Mouse (Mus musculus): ENCODE data around the gene 4930404N11Rik. TPM values are rescaled to one million over a fixed set of nuclear protein-coding genes. Genes with fewer than 3 reads are reported as not detected.

The 4930404N11Rik gene
- total RNA-seq, 1 experiment from 2014 or later: 2.0 TPM

Small RNA genes within 50 kb of the gene (microRNA-seq; reads per million reads assigned to microRNA genes)
- gene Mir6913: 0.38 to 0.43 reads per million in 2 experiments

Other genes starting within 250 kb of the 4930404N11Rik start
- gene Zbtb7a, start 230.6 kb downstream of the 4930404N11Rik start, total RNA-seq (2021): 66.9 and 73.8 TPM in 2 replicates
- 27.3 and 28.3 TPM in 2 replicates for gene Pias4, start 197.9 kb downstream of the 4930404N11Rik start, total RNA-seq (2021)
- 1,390 and 1,511 TPM in 2 replicates for gene Eef2, start 189.2 kb downstream of the 4930404N11Rik start, total RNA-seq (2021)
- gene Dapk3, start 182.8 kb downstream of the 4930404N11Rik start, total RNA-seq (2021): 58.3 and 62.2 TPM in 2 replicates
- not detected in 2 replicates for gene 4930442H23Rik, start 182.0 kb downstream of the 4930404N11Rik start, total RNA-seq (2021)
- gene Nmrk2, start 163.8 kb downstream of the 4930404N11Rik start, total RNA-seq (2021): not detected in 2 replicates
- gene Atcay, start 135.0 kb downstream of the 4930404N11Rik start, total RNA-seq (2021): 2.1 and 3.5 TPM in 2 replicates
- gene Zfr2, start 132.7 kb downstream of the 4930404N11Rik start, total RNA-seq (2021): 11.0 and 12.5 TPM in 2 replicates
- 2.1 and 2.9 TPM in 2 replicates for gene Matk, start 112.9 kb downstream of the 4930404N11Rik start, total RNA-seq (2021)
- gene Mrpl54, start 98.9 kb downstream of the 4930404N11Rik start, total RNA-seq (2021): 108 and 113 TPM in 2 replicates
- gene Apba3, start 98.9 kb downstream of the 4930404N11Rik start, total RNA-seq (2021): 95.0 and 100 TPM in 2 replicates
- gene Tjp3, start 74.2 kb downstream of the 4930404N11Rik start, total RNA-seq (2021): 0.90 and 1.6 TPM in 2 replicates
- 38.7 and 46.9 TPM in 2 replicates for gene Pip5k1c, start 72.9 kb downstream of the 4930404N11Rik start, total RNA-seq (2021)
- gene Cactin, start 44.7 kb downstream of the 4930404N11Rik start, total RNA-seq (2021): 33.1 and 40.7 TPM in 2 replicates
- gene Tbxa2r, start 37.1 kb downstream of the 4930404N11Rik start, total RNA-seq (2021): 38.6 and 47.0 TPM in 2 replicates
- 4.6 and 5.1 TPM in 2 replicates for gene Gipc3, start 22.6 kb downstream of the 4930404N11Rik start, total RNA-seq (2021)
- gene Hmg20b, start 15.3 kb downstream of the 4930404N11Rik start, total RNA-seq (2021): 83.0 and 90.1 TPM in 2 replicates
- 15.2 and 16.3 TPM in 2 replicates for gene Mfsd12, start 8.3 kb downstream of the 4930404N11Rik start, total RNA-seq (2021)
- 40.5 and 43.3 TPM in 2 replicates for gene Fzr1, start 12.7 kb upstream of the 4930404N11Rik start, total RNA-seq (2021)
- 52.6 and 55.6 TPM in 2 replicates for gene Dohh, start 18.6 kb upstream of the 4930404N11Rik start, total RNA-seq (2021)
- gene Gm48551, start 18.6 kb upstream of the 4930404N11Rik start, total RNA-seq (2021): 0.48 and 1.6 TPM in 2 replicates
- gene Gm48552, start 23.2 kb upstream of the 4930404N11Rik start, total RNA-seq (2021): 0.64 and 2.1 TPM in 2 replicates
- 0.94 and 1.9 TPM in 2 replicates for gene Smim24, start 27.2 kb upstream of the 4930404N11Rik start, total RNA-seq (2021)
- 90.1 and 104 TPM in 2 replicates for gene Nfic, start 89.8 kb upstream of the 4930404N11Rik start, total RNA-seq (2021)
- gene Celf5, start 116.9 kb upstream of the 4930404N11Rik start, total RNA-seq (2021): 0.48 and 0.98 TPM in 2 replicates
- 102 and 107 TPM in 2 replicates for gene Ncln, start 130.6 kb upstream of the 4930404N11Rik start, total RNA-seq (2021)
- 2.3 and 7.4 TPM in 2 replicates for gene S1pr4, start 134.3 kb upstream of the 4930404N11Rik start, total RNA-seq (2021)
- gene Gna15, start 158.4 kb upstream of the 4930404N11Rik start, total RNA-seq (2021): 0.85 and 1.9 TPM in 2 replicates
- 65.0 and 67.2 TPM in 2 replicates for gene Gna11, start 179.4 kb upstream of the 4930404N11Rik start, total RNA-seq (2021)
- gene Aes, start 193.7 kb upstream of the 4930404N11Rik start, total RNA-seq (2021): 646 and 698 TPM in 2 replicates
- gene Tle2, start 208.7 kb upstream of the 4930404N11Rik start, total RNA-seq (2021): 17.8 and 18.1 TPM in 2 replicates
- gene Tle6, start 235.3 kb upstream of the 4930404N11Rik start, total RNA-seq (2021): 10.1 and 15.3 TPM in 2 replicates
- gene BC025920, start 240.5 kb upstream of the 4930404N11Rik start, total RNA-seq (2021): 2.0 TPM in 2 replicates

Data from adrenal gland, postnatal 14 days (tissue).